25 mouse cellular contexts compared by ENCODE assay signal in the genomic region with DNA sequence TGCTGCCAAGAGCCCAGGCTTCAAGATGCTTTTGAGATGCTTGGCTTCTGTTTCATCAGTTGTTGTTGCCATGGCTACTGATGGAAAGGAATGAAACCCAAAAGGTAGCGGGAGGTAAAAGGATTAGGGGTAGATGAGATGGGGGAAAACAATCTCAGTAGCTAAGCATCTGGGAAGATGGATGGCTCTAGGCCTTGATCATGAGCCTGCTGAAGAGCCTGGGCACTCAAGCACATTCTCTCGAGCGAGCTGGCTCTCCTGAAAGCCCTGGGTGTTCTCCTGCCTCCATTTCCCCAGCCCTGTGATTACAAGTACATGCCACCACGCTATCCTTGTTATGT.
A peak's percentile ranks its signal among the peaks of the same experiment; 100 is the strongest.
DNase-seq lines count a peak whose midpoint lies in the region; ATAC-seq and TF ChIP-seq lines count a peak whose summit lies in the region.
"Had no signal": no experiment of that assay in that cellular context is flagged by ENCODE, and none has a peak within 500 bp of the region (broad histone marks: within the 10 kb centered on the region; RNA-seq: fewer than 3 reads in every experiment).

No protein-coding gene starts in this region.

- H3K4me2 ChIP-seq in embryonic facial prominence, embryonic 11.5 days (ENCODE audit: low read depth, low read length), result no peak overlapping the region
- 0 out of 2 replicates have a peak overlapping the region, but pooled peaks have one; percentile 6 for H3K4me2 ChIP-seq in hindbrain, postnatal 0 days (ENCODE audit: low read depth, low read length)
- no peak overlapping the region for H3K4me2 ChIP-seq in hindbrain, embryonic 12.5 days (replicated peaks)
- no peak overlapping the region for H3K4me2 ChIP-seq in forebrain, embryonic 15.5 days (replicated peaks)
- no peak overlapping the region for H3K4me2 ChIP-seq in midbrain, embryonic 15.5 days
- H3K4me2 ChIP-seq: heart, embryonic 15.5 days; intestine, embryonic 15.5 days; limb, embryonic 15.5 days; liver, embryonic 15.5 days; lung, embryonic 15.5 days had no signal

- TF ChIP-seq CTCF in hindbrain, postnatal 0 days (IDR thresholded peaks at IDR 0.05; ENCODE audit: low read depth), result no peak

- H3K36me3 ChIP-seq in embryonic facial prominence, embryonic 11.5 days (replicated peaks; ENCODE audit: control insufficient read depth, insufficient read depth, low read depth, low read length), result no peaks in the 10 kb centered on the region
- no peaks in the 10 kb centered on the region for H3K36me3 ChIP-seq in embryonic facial prominence, embryonic 10.5 days (replicated peaks)
- H3K36me3 ChIP-seq in hindbrain, postnatal 0 days (ENCODE audit: insufficient read depth, low read length), result no peaks in the 10 kb centered on the region
- H3K36me3 ChIP-seq in hindbrain, embryonic 12.5 days, result no peaks in the 10 kb centered on the region
- no peaks in the 10 kb centered on the region for H3K36me3 ChIP-seq in forebrain, embryonic 15.5 days
- no peaks in the 10 kb centered on the region for H3K36me3 ChIP-seq in midbrain, embryonic 15.5 days (replicated peaks)
- H3K36me3 ChIP-seq: heart, embryonic 15.5 days; intestine, embryonic 15.5 days; limb, embryonic 15.5 days; liver, embryonic 15.5 days; lung, embryonic 15.5 days had no signal

- no peak for ATAC-seq in embryonic facial prominence, embryonic 11.5 days (replicated peaks; ENCODE audit: insufficient number of reproducible peaks, low FRiP score, low TSS enrichment, low read depth)
- no peak; the same call in 1 of the 2 replicates for ATAC-seq in hindbrain, postnatal 0 days
- ATAC-seq in hindbrain, embryonic 12.5 days (ENCODE audit: low FRiP score), result no peak
- ATAC-seq in forebrain, embryonic 15.5 days (replicated peaks), result peak; percentile 83; the same call in 1 of the 2 replicates
- ATAC-seq in midbrain, embryonic 15.5 days (replicated peaks), result no peak
- ATAC-seq: intestine, embryonic 15.5 days had no signal

- no peaks in the 10 kb centered on the region for H3K9me3 ChIP-seq in embryonic facial prominence, embryonic 11.5 days (replicated peaks; ENCODE audit: control insufficient read depth, low read length)
- H3K9me3 ChIP-seq in embryonic facial prominence, embryonic 10.5 days, result no peaks in the 10 kb centered on the region
- H3K9me3 ChIP-seq in hindbrain, postnatal 0 days (ENCODE audit: low read length), result no peaks in the 10 kb centered on the region
- no peaks in the 10 kb centered on the region for H3K9me3 ChIP-seq in hindbrain, embryonic 12.5 days (replicated peaks)
- H3K9me3 ChIP-seq in forebrain, embryonic 15.5 days, result no peaks in the 10 kb centered on the region
- H3K9me3 ChIP-seq in midbrain, embryonic 15.5 days, result no peaks in the 10 kb centered on the region
- H3K9me3 ChIP-seq: heart, embryonic 15.5 days; intestine, embryonic 15.5 days; limb, embryonic 15.5 days; liver, embryonic 15.5 days; lung, embryonic 15.5 days had no signal

- no peak overlapping the region for H3K27ac ChIP-seq in embryonic facial prominence, embryonic 11.5 days (replicated peaks; ENCODE audit: low read depth, low read length)
- H3K27ac ChIP-seq in embryonic facial prominence, embryonic 10.5 days (replicated peaks), result no peak overlapping the region
- H3K27ac ChIP-seq in hindbrain, postnatal 0 days, result peak overlapping the region; percentile 29; the same call in 1 of the 2 replicates
- H3K27ac ChIP-seq in hindbrain, embryonic 12.5 days, result no peak overlapping the region
- H3K27ac ChIP-seq in forebrain, embryonic 15.5 days (replicated peaks), result peak overlapping the region; percentile 47; the same call in 1 of the 2 replicates
- peak overlapping the region; percentile 57 for H3K27ac ChIP-seq in midbrain, embryonic 15.5 days
- H3K27ac ChIP-seq: heart, embryonic 15.5 days; intestine, embryonic 15.5 days; limb, embryonic 15.5 days; liver, embryonic 15.5 days; lung, embryonic 15.5 days; stomach, postnatal 0 days had no signal

- no peaks in the 10 kb centered on the region for H3K27me3 ChIP-seq in embryonic facial prominence, embryonic 11.5 days (ENCODE audit: control insufficient read depth, insufficient read depth, low read length)
- no peaks in the 10 kb centered on the region for H3K27me3 ChIP-seq in embryonic facial prominence, embryonic 10.5 days (replicated peaks; ENCODE audit: low read depth, poor library complexity, severe bottlenecking)
- no peaks in the 10 kb centered on the region for H3K27me3 ChIP-seq in hindbrain, postnatal 0 days (ENCODE audit: insufficient read depth, low read length)
- H3K27me3 ChIP-seq in hindbrain, embryonic 12.5 days, result no peaks in the 10 kb centered on the region
- no peaks in the 10 kb centered on the region for H3K27me3 ChIP-seq in forebrain, embryonic 15.5 days
- H3K27me3 ChIP-seq in midbrain, embryonic 15.5 days (replicated peaks), result no peaks in the 10 kb centered on the region
- H3K27me3 ChIP-seq: heart, embryonic 15.5 days; intestine, embryonic 15.5 days; limb, embryonic 15.5 days; liver, embryonic 15.5 days; lung, embryonic 15.5 days had no signal

- no peak overlapping the region for H3K9ac ChIP-seq in embryonic facial prominence, embryonic 11.5 days (replicated peaks; ENCODE audit: low read length)
- H3K9ac ChIP-seq in hindbrain, postnatal 0 days (replicated peaks; ENCODE audit: low read length), result no peak overlapping the region
- H3K9ac ChIP-seq in hindbrain, embryonic 12.5 days, result no peak overlapping the region
- no peak overlapping the region for H3K9ac ChIP-seq in forebrain, embryonic 15.5 days (replicated peaks)
- H3K9ac ChIP-seq in midbrain, embryonic 15.5 days, result no peak overlapping the region
- H3K9ac ChIP-seq: heart, embryonic 15.5 days; intestine, embryonic 15.5 days; limb, embryonic 15.5 days; liver, embryonic 15.5 days; lung, embryonic 15.5 days had no signal

- peak; percentile 1 for DNase-seq in embryonic facial prominence, embryonic 11.5 days (ENCODE audit: low spot score)
- DNase-seq in embryonic facial prominence, embryonic 10.5 days (ENCODE audit: low spot score), result no peak
- no peak for DNase-seq in hindbrain, postnatal 0 days (ENCODE audit: low spot score)
- DNase-seq in kidney, adult 18-20 months, result no peak
- DNase-seq in cerebellum, postnatal 25 days, result no peak
- DNase-seq: adrenal gland, postnatal 14 days; cerebellum, postnatal 36 days; gastrocnemius, postnatal 25 days; heart, adult 18-20 months; heart, postnatal 4 days; kidney, adult 9 months; kidney, postnatal 25 days; lung, postnatal 4 days; thymus, adult 2 months; thymus, postnatal 4 days had no signal

- H3K4me3 ChIP-seq in embryonic facial prominence, embryonic 11.5 days (ENCODE audit: low read depth, low read length), result no peak overlapping the region
- no peak overlapping the region for H3K4me3 ChIP-seq in embryonic facial prominence, embryonic 10.5 days
- H3K4me3 ChIP-seq in hindbrain, postnatal 0 days (ENCODE audit: low read length), result no peak overlapping the region
- no peak overlapping the region for H3K4me3 ChIP-seq in hindbrain, embryonic 12.5 days
- H3K4me3 ChIP-seq in forebrain, embryonic 15.5 days, result no peak overlapping the region
- no peak overlapping the region for H3K4me3 ChIP-seq in midbrain, embryonic 15.5 days
- H3K4me3 ChIP-seq: heart, embryonic 15.5 days; intestine, embryonic 15.5 days; limb, embryonic 15.5 days; liver, embryonic 15.5 days; lung, embryonic 15.5 days; myocyte had no signal

- WGBS in embryonic facial prominence, embryonic 11.5 days, result 70% methylated on average over 4 of the region's 4 CpGs
- 74% methylated on average over 4 of the region's 4 CpGs for WGBS in embryonic facial prominence, embryonic 10.5 days
- 32% methylated on average over 4 of the region's 4 CpGs for WGBS in hindbrain, postnatal 0 days
- 57% methylated on average over 4 of the region's 4 CpGs for WGBS in hindbrain, embryonic 12.5 days
- WGBS in forebrain, embryonic 15.5 days, result 41% methylated on average over 4 of the region's 4 CpGs
- WGBS in midbrain, embryonic 15.5 days, result 36% methylated on average over 4 of the region's 4 CpGs

- H3K4me1 ChIP-seq in embryonic facial prominence, embryonic 11.5 days (ENCODE audit: control insufficient read depth, insufficient read depth, low read length), result no peaks in the 10 kb centered on the region
- 0 out of 2 replicates have a peak, but pooled peaks cover 2% of the 10 kb centered on the region for H3K4me1 ChIP-seq in embryonic facial prominence, embryonic 10.5 days
- no peaks in the 10 kb centered on the region for H3K4me1 ChIP-seq in hindbrain, postnatal 0 days (ENCODE audit: insufficient read depth, low read length)
- H3K4me1 ChIP-seq in hindbrain, embryonic 12.5 days, result 0 out of 2 replicates have a peak, but pooled peaks cover 5% of the 10 kb centered on the region
- H3K4me1 ChIP-seq in forebrain, embryonic 15.5 days, result peaks cover 9% of the 10 kb centered on the region
- H3K4me1 ChIP-seq in midbrain, embryonic 15.5 days, result peaks cover 11% of the 10 kb centered on the region
- H3K4me1 ChIP-seq: heart, embryonic 15.5 days; intestine, embryonic 15.5 days; liver, embryonic 15.5 days; lung, embryonic 15.5 days had no signal

Comparison
In these comparisons a context has a peak if more than half of its experiments do, and no peak if none do; other contexts are left out.
1. H3K27ac ChIP-seq: peak in hindbrain, postnatal 0 days (single experiment), forebrain, embryonic 15.5 days (single experiment) and midbrain, embryonic 15.5 days (single experiment); none in embryonic facial prominence, embryonic 11.5 days (single experiment), embryonic facial prominence, embryonic 10.5 days (single experiment) and hindbrain, embryonic 12.5 days (single experiment).